Mouse (Mus musculus): ENCODE results near the gene Aatk. TPM values are rescaled to one million over a fixed set of nuclear protein-coding genes. Genes with fewer than 3 reads are reported as not detected.
A peak's percentile ranks its signal among the peaks of the same experiment; 100 is the strongest.

The Aatk gene
- total RNA-seq, 2 experiments from 2014 or later: 3.7 to 9.0 TPM

GRCm38 (mm10) chr11:120055953-120056732 is 9.2 kb upstream of the Aatk start:
- intact Hi-C loops (cut with DNase I): no loop called here
- DNase-seq: no peak

- DNase-seq: no peak
- intact Hi-C loops (cut with DNase I): no loop called here
Observed at GRCm38 (mm10) chr11:120053846-120054245, 6.9 kb upstream of the Aatk start.

DNA sequence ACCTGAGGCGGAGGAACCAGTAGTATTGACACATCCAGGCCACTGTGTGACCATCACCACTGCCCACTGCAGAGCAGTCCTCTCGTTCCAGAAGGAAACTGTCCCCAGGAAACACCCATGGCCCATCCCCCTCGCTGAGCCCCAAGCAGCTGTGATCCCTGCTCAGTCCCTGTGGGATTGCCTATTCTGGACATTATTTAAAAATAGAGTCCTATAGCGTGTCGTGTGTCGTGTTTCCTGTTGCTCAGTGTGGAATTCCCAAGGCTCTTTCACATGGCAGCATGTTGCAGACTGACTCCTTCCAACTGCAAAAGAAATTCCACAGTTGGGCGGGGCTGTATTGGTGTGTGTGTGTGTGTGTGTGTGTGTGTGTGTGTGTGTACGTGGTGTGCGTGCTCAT is 5.3 kb upstream of the Aatk start:
- intact Hi-C loops (cut with DNase I): no loop called here
- DNase-seq: peak; percentile 43 to 48

GRCm38 (mm10) chr11:120051124-120051811 is 4.3 kb upstream of the Aatk start:
- intact Hi-C loops (cut with DNase I): no loop called here
- no peak for DNase-seq

- DNase-seq: no peak
- intact Hi-C loops (cut with DNase I): no loop called here
Observed at GRCm38 (mm10) chr11:120049067-120049466, 2.1 kb upstream of the Aatk start.

- DNase-seq: no peak
- intact Hi-C loops (cut with DNase I): no loop called here
Observed at GRCm38 (mm10) chr11:120048252-120048556, 1.2 kb upstream of the Aatk start.

DNA sequence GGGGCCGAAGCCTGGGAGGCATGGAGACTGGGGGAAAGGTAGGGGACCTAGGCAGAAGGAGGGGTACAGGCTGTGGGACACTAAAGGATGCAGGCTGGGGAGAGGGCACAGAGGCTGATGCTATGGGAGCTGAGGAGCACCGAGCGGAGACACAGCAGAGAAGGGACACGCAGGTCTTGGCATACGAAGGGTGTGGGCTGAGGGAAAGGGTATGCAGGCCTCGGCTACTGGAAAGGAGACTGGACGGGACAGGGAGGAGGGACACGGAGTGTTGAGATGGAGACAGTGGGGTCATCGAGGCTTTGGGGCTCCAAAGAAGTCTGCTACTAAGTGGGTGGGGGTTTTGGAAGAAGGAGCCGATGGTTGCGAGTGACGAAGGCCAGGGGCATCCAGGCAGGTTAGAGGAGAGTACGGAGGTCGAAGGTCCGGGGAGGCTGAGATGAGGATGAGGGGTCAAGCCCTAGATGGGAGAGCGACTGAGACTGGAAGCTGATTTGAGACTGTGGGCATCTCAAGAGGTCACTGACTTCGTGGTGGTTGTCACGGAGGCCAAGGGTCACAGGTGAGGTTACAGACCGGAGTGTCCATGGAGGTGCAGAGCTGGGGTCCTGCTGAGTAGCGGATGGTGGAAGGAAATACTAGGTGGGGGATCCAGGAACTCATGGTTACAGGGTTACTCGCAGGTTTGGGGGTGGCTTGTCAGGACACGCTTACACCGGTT is 724 bp upstream of the Aatk start:
- no peak for DNase-seq
- intact Hi-C loops (cut with DNase I): no loop called here

DNA sequence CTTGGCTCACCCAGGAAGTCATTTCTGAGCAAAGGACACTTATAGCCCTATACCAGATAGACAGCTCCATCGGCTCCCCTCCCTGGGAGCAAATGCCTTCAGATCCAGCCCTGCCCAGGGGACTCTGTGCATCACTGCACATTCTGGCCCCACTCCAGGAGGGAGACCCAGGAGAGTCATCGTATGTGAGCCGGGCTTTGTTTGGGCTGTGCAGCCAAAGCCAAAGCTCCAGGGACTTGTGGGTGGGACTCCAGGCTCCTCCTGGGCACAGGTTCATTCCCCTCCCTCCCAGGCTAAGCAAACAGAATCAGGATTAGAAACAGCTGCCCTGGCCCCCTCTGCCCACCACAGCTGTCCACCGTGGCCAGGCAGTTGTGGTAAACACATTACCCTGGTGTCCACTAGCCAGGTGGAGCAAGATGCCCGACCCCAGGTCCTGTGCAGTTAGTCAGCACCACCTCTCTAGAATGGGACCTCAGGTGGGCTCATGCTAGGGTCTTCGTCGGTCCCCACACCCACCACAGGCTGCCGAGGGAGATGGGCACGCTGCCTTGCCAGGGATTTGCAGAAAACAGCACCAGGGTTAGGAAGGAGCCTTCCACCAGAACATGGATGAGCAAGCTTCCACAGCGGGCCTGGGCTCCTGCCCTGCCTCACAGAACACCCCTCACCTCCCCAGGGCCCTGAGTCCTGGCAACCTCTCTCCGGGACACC is 971 bp downstream of the Aatk start:
- intact Hi-C loops (cut with DNase I): no loop called here
- peak; percentile 43 to 44 for DNase-seq

DNA sequence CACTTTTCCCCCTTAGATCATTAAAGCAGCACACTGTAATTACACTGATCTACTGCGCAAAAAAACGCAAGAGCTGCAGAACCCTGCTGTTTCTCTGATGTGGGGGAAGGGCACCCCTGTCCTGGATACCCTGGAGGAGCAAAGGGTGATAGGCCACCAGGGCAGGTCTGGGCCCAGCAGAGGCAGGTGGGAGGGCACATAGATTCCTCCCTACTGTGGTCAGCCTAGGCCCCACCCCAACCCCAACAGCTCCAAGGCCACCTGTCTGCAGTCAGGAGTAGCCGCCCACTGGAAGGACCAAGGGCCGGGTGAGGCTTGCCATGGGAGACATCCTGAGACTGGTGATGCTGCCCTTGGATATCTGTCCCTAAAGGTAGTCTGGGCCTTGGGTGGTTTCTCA is 1.6 kb downstream of the Aatk start:
- DNase-seq: no peak
- intact Hi-C loops (cut with DNase I): no loop called here

GRCm38 (mm10) chr11:120042141-120042838 is 4.7 kb downstream of the Aatk start:
- intact Hi-C loops (cut with DNase I): no loop called here

GRCm38 (mm10) chr11:120041191-120042123 is 5.5 kb downstream of the Aatk start:
- DNase-seq: peak; percentile 79

More at GRCm38 (mm10) chr11:120042141-120042838, 4.7 kb downstream of the Aatk start:
- peak in 1 of 2 experiments; percentile 46 for DNase-seq

DNA sequence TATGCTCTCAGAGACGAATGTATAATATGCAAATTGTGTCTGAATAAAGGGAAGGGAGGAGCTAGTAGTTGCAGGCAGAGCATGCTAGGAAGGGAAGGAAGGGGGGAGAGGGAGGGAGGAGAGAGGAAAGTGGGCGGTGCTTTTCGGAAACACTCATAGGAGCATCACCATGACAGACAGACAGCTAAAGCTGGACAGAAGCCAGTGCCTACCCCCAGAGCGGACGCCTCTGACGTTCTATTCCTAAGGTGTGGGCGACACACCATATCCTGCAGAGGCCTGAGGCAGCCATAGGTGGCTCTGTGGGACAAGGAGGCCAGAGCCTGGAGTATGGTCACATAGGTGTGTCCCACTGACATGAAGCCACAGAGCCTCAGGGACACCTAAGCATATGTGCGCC is 6.5 kb downstream of the Aatk start:
- intact Hi-C loops (cut with DNase I): no loop called here
- no peak for DNase-seq

More at GRCm38 (mm10) chr11:120041191-120042123, 5.5 kb downstream of the Aatk start:
- intact Hi-C loops (cut with DNase I): no loop called here

DNA sequence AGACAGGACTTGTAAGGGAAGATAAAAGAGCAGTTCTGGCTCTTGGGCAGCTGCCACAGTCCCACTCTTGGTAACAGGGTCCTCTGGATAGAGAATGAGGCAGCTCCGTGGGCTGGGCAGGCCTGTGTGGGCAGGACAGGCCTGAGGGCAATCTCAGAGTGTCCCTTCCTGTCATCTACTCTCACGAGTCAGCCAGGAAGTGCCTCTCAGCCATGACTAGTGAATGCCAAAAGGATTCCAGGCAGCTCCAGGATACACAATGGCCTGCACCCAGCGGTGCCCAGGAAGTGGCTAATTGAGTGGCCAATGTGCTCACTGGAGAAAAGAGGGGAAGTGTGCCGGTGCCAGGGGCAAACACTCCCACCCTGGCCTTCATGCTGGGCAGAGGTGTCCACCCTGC is 7.4 kb downstream of the Aatk start:
- peak in 1 of 2 experiments; percentile 41 for DNase-seq
- intact Hi-C loops (cut with DNase I): no loop called here

DNA sequence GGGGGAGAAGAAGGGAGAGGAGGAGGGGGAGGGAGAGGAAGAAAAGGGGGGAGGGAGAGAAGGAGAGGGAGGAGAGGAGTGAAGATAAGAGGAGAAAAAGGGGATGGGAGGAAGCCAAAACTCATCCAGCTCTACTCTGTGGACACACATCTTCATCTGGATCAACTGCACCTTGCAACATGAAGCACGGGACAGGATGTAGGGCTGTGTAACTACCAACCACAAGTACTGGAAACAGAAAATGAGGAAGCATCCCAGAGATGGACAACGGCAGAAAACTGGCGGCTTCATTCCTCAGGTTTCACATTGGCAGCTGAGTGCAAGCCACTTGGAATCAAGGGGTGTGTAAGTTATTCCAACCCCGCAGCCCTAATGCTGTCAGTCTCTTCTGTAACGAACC is 12.2 kb downstream of the Aatk start:
- intact Hi-C loops (cut with DNase I): no loop called here

GRCm38 (mm10) chr11:120034306-120034705 is 12.7 kb downstream of the Aatk start:
- DNase-seq: no peak
- intact Hi-C loops (cut with DNase I): no loop called here

More for the DNA sequence above, 12.2 kb downstream of the Aatk start:
- no peak for DNase-seq

- no peak for DNase-seq
- intact Hi-C loops (cut with DNase I): no loop called here
Observed at GRCm38 (mm10) chr11:120033473-120033872, 13.5 kb downstream of the Aatk start.

DNA sequence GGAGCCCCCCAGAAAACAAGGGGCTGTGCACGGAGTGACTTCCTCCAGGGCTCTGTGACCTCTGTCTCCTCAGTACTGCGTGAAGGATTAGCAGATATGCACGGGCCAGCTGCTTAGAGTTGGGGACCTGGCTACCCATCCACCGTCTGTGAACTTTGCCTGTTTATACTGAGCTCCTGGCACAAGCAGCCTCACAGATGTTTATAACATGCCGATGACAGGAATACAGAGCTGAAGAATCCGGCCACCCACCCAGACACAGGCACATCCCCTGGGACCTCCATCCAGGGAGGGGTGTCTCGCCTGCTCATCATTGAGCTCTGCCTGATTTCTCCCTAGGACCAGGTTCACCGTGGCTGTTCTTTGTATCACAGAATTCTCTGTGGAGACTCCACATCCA is 14.9 kb downstream of the Aatk start:
- intact Hi-C loops (cut with DNase I): no loop called here
- DNase-seq: no peak

DNA sequence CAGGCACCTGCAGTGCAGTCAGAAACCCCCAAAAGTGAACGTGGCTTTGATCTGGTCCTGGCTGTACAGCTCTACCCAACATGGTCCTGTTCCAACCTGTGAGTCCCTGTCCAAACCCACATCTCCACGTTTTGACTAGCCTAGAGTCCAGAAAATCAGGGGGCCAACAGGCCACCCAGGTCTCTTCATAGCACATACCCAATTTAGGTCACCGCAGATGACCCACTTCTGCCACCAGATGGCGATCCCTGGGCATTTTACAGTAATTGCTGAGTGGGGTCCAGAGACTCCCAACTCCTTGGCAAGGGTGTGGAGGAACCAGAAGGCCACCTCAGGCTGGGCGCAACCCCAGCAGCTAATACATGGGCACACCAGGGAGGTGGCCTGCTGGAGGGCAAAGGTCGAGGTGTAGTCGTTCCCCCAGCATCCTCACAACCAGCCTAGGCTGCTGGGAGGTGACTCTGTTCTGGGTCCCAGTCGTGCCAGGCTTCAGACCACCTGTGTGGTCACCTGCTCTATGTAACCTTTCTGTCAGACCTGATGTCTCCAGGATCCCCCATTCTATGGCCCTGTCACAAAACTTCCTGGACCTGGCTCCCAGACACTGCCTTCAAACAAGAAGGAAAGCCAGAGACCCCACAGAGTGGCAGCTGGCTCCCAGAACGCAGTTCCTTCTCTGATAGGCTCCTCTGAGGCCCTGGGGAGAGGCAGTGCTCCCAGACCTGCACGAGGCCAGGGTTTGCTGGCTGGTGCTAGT is 16.6 kb downstream of the Aatk start:
- peak; percentile 62 to 75 for DNase-seq
- intact Hi-C loops (cut with DNase I): loop anchor here (1.0 to 2.0 kb wide), 2 partner anchors 35 to 68 kb away; partner anchors contain the start of genes Ndufaf8 and Tepsin
